ENCODE assay signal across 9 mouse cellular contexts in the genomic region with DNA sequence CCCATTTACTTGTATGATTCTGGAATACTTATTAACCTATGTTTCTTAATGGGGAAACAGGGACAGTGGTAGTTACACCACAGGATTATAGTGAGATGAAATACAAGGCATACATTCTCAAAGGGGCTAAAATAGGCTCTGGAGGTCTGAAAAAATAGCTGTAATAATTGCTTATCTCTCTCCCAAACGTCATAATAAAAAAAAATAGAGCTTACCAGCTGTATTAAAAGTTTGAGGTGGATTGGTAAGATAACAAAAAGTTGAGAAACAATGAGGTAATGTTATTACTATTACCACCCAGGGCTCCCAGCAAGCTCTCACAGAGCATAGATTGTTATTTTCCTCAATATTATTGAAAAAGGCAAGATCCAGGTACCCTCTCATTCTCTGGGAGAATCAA. TPM values are rescaled to one million over a fixed set of nuclear protein-coding genes. Genes with fewer than 3 reads are reported as not detected.
A peak's percentile ranks its signal among the peaks of the same experiment; 100 is the strongest.
DNase-seq lines count a peak whose midpoint lies in the region; ATAC-seq and TF ChIP-seq lines count a peak whose summit lies in the region.
"Had no signal": no experiment of that assay in that cellular context is flagged by ENCODE, and none has a peak within 500 bp of the region (broad histone marks: within the 10 kb centered on the region; RNA-seq: fewer than 3 reads in every experiment).

No protein-coding gene starts in this region.

- WGBS in liver, adult 2 months = 3% methylated on average over 1 of the region's 1 CpGs
- 4% methylated on average over 1 of the region's 1 CpGs for WGBS in embryonic facial prominence, embryonic 15.5 days
- WGBS in limb, embryonic 10.5 days = 3% methylated on average over 1 of the region's 1 CpGs
- WGBS in neural tube, embryonic 13.5 days = 2% methylated on average over 1 of the region's 1 CpGs

- no peak overlapping the region for H3K27ac ChIP-seq in liver, adult 2 months (replicated peaks; ENCODE audit: insufficient read depth, low read depth, low read length)
- no peak overlapping the region for H3K27ac ChIP-seq in embryonic facial prominence, embryonic 15.5 days (replicated peaks)
- H3K27ac ChIP-seq in limb, embryonic 10.5 days = no peak overlapping the region
- no peak overlapping the region for H3K27ac ChIP-seq in neural tube, embryonic 13.5 days (replicated peaks)

- peak overlapping the region; percentile 64 for H3K4me3 ChIP-seq in liver, adult 2 months (ENCODE audit: insufficient read depth, low read depth, low read length)
- H3K4me3 ChIP-seq in embryonic facial prominence, embryonic 15.5 days (replicated peaks) = peak overlapping the region; percentile 82
- H3K4me3 ChIP-seq in limb, embryonic 10.5 days = peak overlapping the region; percentile 67
- H3K4me3 ChIP-seq in neural tube, embryonic 13.5 days = peak overlapping the region; percentile 68

- peaks cover 3% of the 10 kb centered on the region; the same call in 1 of the 2 replicates for H3K36me3 ChIP-seq in liver, adult 2 months (ENCODE audit: control insufficient read depth, insufficient read depth, low read length)
- H3K36me3 ChIP-seq in embryonic facial prominence, embryonic 15.5 days = peaks cover 6% of the 10 kb centered on the region; the same call in 1 of the 2 replicates
- 0 out of 2 replicates have a peak, but pooled peaks cover 5% of the 10 kb centered on the region for H3K36me3 ChIP-seq in limb, embryonic 10.5 days
- H3K36me3 ChIP-seq in neural tube, embryonic 13.5 days = peaks cover 20% of the 10 kb centered on the region

- H3K27me3 ChIP-seq in liver, adult 2 months (ENCODE audit: control insufficient read depth, insufficient read depth, low read length) = no peaks in the 10 kb centered on the region
- no peaks in the 10 kb centered on the region for H3K27me3 ChIP-seq in embryonic facial prominence, embryonic 15.5 days
- no peaks in the 10 kb centered on the region; the same call in 1 of the 2 replicates for H3K27me3 ChIP-seq in limb, embryonic 10.5 days (ENCODE audit: low read depth, poor library complexity, severe bottlenecking)
- no peaks in the 10 kb centered on the region for H3K27me3 ChIP-seq in neural tube, embryonic 13.5 days

- peaks cover 12% of the 10 kb centered on the region for H3K4me1 ChIP-seq in liver, adult 2 months (ENCODE audit: control insufficient read depth, insufficient read depth, low read length)
- H3K4me1 ChIP-seq in embryonic facial prominence, embryonic 15.5 days = peaks cover 18% of the 10 kb centered on the region
- peaks cover 17% of the 10 kb centered on the region for H3K4me1 ChIP-seq in limb, embryonic 10.5 days
- peaks cover 27% of the 10 kb centered on the region for H3K4me1 ChIP-seq in neural tube, embryonic 13.5 days (replicated peaks)

- H3K79me2 ChIP-seq in liver, adult 2 months (ENCODE audit: control insufficient read depth, insufficient read depth, low read length) = peaks cover 3% of the 10 kb centered on the region; the same call in 1 of the 2 replicates

- TF ChIP-seq POLR2A in liver, adult 2 months (IDR thresholded peaks at IDR 0.05; ENCODE audit: extremely low read depth, insufficient read depth, low read length) = no peak

- peak overlapping the region; percentile 94 for H3K4me2 ChIP-seq in embryonic facial prominence, embryonic 15.5 days (replicated peaks)
- H3K4me2 ChIP-seq in neural tube, embryonic 13.5 days = peak overlapping the region; percentile 86

- H3K9me3 ChIP-seq in embryonic facial prominence, embryonic 15.5 days (replicated peaks) = no peaks in the 10 kb centered on the region
- H3K9me3 ChIP-seq in limb, embryonic 10.5 days (replicated peaks) = no peaks in the 10 kb centered on the region
- no peaks in the 10 kb centered on the region for H3K9me3 ChIP-seq in neural tube, embryonic 13.5 days

- ATAC-seq in embryonic facial prominence, embryonic 15.5 days (ENCODE audit: insufficient number of reproducible peaks, low FRiP score, low TSS enrichment, low read depth) = no peak
- no peak for ATAC-seq in neural tube, embryonic 13.5 days (ENCODE audit: low read depth)

- peak overlapping the region; percentile 86 for H3K9ac ChIP-seq in liver, adult 2 months (ENCODE audit: low read depth, low read length)
- H3K9ac ChIP-seq in embryonic facial prominence, embryonic 15.5 days = peak overlapping the region; percentile 73
- peak overlapping the region; percentile 84 for H3K9ac ChIP-seq in neural tube, embryonic 13.5 days

- TF ChIP-seq CTCF in liver, adult 2 months (IDR thresholded peaks at IDR 0.05; ENCODE audit: low read depth, low read length) = no peak

- no peak for DNase-seq in liver, adult 2 months (ENCODE audit: extremely low read depth, low read depth, low spot score)
- no peak for DNase-seq in liver
- DNase-seq in limb, embryonic 10.5 days (ENCODE audit: low spot score) = no peak
- no peak for DNase-seq in frontal cortex, postnatal 25 days (ENCODE audit: low spot score in 2 of 2)
- DNase-seq in frontal cortex, postnatal 36 days (ENCODE audit: low spot score in 2 of 2) = no peak
- no peak for DNase-seq in adrenal gland, postnatal 10 days

RNA-seq across cellular contexts. Expression of a gene that starts 0.7 kb away (rescaled TPM):
- 11.5 and 15.6 TPM in 2 replicates for total RNA-seq in liver, adult 2 months (2014; rRNA removed)
- polyA plus RNA-seq in liver, adult 2 months (2012; rRNA removed) = 13.1 and 16.6 TPM in 2 replicates
- polyA plus RNA-seq in embryonic facial prominence, embryonic 15.5 days (2015; fragmentation: Nextera tagmentation; extraction: Ambion mirVana) = 23.0 and 25.5 TPM in 2 replicates
- 16.7 and 21.0 TPM in 2 replicates for polyA plus RNA-seq in limb, embryonic 10.5 days (2016; fragmentation: Nextera tagmentation; extraction: Ambion mirVana)
- polyA plus RNA-seq in neural tube, embryonic 13.5 days (2015; fragmentation: Nextera tagmentation; extraction: Ambion mirVana) = 21.2 and 23.1 TPM in 2 replicates
- total RNA-seq in adrenal gland, postnatal 10 days (2021) = 10 to 100 TPM; 14.6 to 17.1 TPM

RNA-seq across cellular contexts. Expression of a gene that starts 1.1 kb away (rescaled TPM):
- total RNA-seq in liver, adult 2 months (2014; rRNA removed) = 38.3 and 38.6 TPM in 2 replicates
- 43.5 and 44.5 TPM in 2 replicates for polyA plus RNA-seq in liver, adult 2 months (2012; rRNA removed)
- 2.7 and 2.9 TPM in 2 replicates for polyA plus RNA-seq in embryonic facial prominence, embryonic 15.5 days (2015; fragmentation: Nextera tagmentation; extraction: Ambion mirVana)
- 0.56 and 1.3 TPM in 2 replicates for polyA plus RNA-seq in limb, embryonic 10.5 days (2016; fragmentation: Nextera tagmentation; extraction: Ambion mirVana)
- 2.4 and 3.5 TPM in 2 replicates for polyA plus RNA-seq in neural tube, embryonic 13.5 days (2015; fragmentation: Nextera tagmentation; extraction: Ambion mirVana)
- total RNA-seq in adrenal gland, postnatal 10 days (2021) = 1 to 10 TPM; 9.4 to 9.6 TPM

RNA-seq across cellular contexts. Expression of a gene that starts 21.3 kb away (rescaled TPM):
- 11.5 and 13.2 TPM in 2 replicates for total RNA-seq in liver, adult 2 months (2014; rRNA removed)
- 16.6 and 19.4 TPM in 2 replicates for polyA plus RNA-seq in liver, adult 2 months (2012; rRNA removed)
- 210 and 221 TPM in 2 replicates for polyA plus RNA-seq in embryonic facial prominence, embryonic 15.5 days (2015; fragmentation: Nextera tagmentation; extraction: Ambion mirVana)
- 190 and 226 TPM in 2 replicates for polyA plus RNA-seq in limb, embryonic 10.5 days (2016; fragmentation: Nextera tagmentation; extraction: Ambion mirVana)
- 190 and 197 TPM in 2 replicates for polyA plus RNA-seq in neural tube, embryonic 13.5 days (2015; fragmentation: Nextera tagmentation; extraction: Ambion mirVana)
- 10 to 100 TPM; 72.5 TPM for total RNA-seq in adrenal gland, postnatal 10 days (2021)

RNA-seq across cellular contexts. Expression of a gene that starts 21.4 kb away (rescaled TPM):
- 80.9 and 90.9 TPM in 2 replicates for total RNA-seq in liver, adult 2 months (2014; rRNA removed)
- polyA plus RNA-seq in liver, adult 2 months (2012; rRNA removed) = 63.8 and 74.6 TPM in 2 replicates
- 91.9 and 100 TPM in 2 replicates for polyA plus RNA-seq in embryonic facial prominence, embryonic 15.5 days (2015; fragmentation: Nextera tagmentation; extraction: Ambion mirVana)
- polyA plus RNA-seq in limb, embryonic 10.5 days (2016; fragmentation: Nextera tagmentation; extraction: Ambion mirVana) = 114 and 133 TPM in 2 replicates
- 130 and 132 TPM in 2 replicates for polyA plus RNA-seq in neural tube, embryonic 13.5 days (2015; fragmentation: Nextera tagmentation; extraction: Ambion mirVana)
- total RNA-seq in adrenal gland, postnatal 10 days (2021) = 100 to 1,000 TPM; 121 to 122 TPM

RNA-seq across cellular contexts. Expression of a gene that starts 35.9 kb away (rescaled TPM):
- total RNA-seq in liver, adult 2 months (2014; rRNA removed) = 0.18 and 0.20 TPM in 2 replicates
- 0.06 and 0.28 TPM in 2 replicates for polyA plus RNA-seq in liver, adult 2 months (2012; rRNA removed)
- polyA plus RNA-seq in embryonic facial prominence, embryonic 15.5 days (2015; fragmentation: Nextera tagmentation; extraction: Ambion mirVana) = 0.24 and 0.34 TPM in 2 replicates
- 0.26 TPM in 1 of 2 replicates, not detected in the other for polyA plus RNA-seq in limb, embryonic 10.5 days (2016; fragmentation: Nextera tagmentation; extraction: Ambion mirVana)
- polyA plus RNA-seq in neural tube, embryonic 13.5 days (2015; fragmentation: Nextera tagmentation; extraction: Ambion mirVana) = 5.8 and 11.5 TPM in 2 replicates
- total RNA-seq in adrenal gland, postnatal 10 days (2021) = under 1 TPM; 0.15 to 0.24 TPM
- total RNA-seq: hematopoietic stem cell, adult 5-6 weeks had no signal
